Mouse (Mus musculus) regulatory T cell (primary cell): ENCODE measurements at regions not wholly inside any gene's neighbourhood (a gene's known extent, or its start where the extent isn't known, plus 50 kb on each side); places are given as distances from the start of the nearest gene placed in this dataset.

Experiments
- in situ Hi-C: fragments of 300-600 bp; cut with MboI, MseI; formaldehyde crosslinking; loops from one replicate; pipeline ENCODE4 v1.15.1; 2025; ENCODE audit warnings: high pct_unique_total_duplicates

DNA sequence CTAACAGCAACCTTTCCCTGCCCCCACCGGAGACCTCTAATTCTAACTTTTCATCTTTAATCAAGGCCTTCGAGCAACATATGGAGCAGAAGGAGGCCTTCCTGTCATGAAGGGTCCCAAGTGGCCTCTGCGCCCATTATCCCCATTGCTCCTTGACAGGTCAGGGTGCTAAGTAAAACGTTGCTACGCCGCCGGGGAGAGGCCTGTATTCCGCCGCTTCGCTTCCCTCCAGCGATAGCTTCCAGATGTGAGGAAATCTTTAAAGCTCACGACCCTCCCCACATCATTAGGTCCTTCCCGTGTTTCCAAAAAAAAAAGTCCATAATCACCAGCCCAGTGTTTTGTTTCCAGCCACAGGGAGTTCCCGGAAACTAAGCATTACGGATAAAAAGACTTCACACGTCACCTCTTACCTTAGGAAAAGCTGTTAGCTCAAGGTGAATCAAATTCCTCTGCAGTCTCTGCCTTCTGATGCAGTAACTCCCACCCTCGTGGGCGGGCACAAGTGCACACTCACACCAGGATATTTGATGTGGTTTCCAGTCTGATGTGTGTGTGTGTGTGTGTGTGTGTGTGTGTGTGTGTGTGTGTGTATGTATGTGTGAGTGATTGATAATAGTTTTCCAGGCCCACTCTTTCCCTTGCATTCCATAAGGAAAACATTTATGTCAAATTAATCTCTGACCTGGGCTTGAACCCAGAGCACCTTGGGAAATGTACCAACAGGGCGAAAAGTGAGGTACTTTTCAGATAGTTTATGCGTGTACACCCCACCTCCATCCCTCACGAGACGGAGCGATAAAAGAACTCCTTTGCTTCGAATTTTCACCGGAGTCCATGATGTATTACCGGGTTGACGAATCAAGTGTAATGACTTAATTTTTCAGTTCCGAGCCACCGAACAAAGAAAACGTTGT lies 107.5 kb downstream of the Gm45692 start:
- in situ Hi-C loops, result no loop called here

GRCm38 (mm10) chr8:26227529-26227895 lies 108.2 kb downstream of the Gm45692 start:
- in situ Hi-C loops, result no loop called here

DNA sequence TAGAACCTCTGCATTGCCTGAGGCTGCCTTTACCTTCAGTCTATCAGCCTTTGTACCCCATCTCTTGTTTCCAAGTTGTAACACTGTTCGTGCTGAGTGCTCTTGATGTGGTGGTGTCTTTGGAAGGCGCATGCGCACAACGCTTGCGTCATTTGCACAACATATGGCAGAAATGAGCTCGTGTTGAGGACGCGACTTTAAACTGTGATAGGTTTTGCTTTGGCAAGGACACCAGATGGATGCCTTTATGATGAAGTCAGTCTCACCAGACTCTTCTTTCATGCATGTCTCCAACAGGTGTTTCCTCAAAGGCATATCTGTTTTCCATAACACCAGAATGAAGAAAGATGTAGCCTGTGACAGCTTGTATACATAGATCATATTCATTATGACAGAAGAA lies 110.2 kb downstream of the Gm45692 start:
- in situ Hi-C loops, result no loop called here

GRCm38 (mm10) chr8:26239075-26239474 lies 119.7 kb downstream of the Gm45692 start:
- in situ Hi-C loops, result no loop called here

- in situ Hi-C loops, result no loop called here
Observed at GRCm38 (mm10) chr8:26239604-26240003, 120.3 kb downstream of the Gm45692 start.

GRCm38 (mm10) chr8:26243743-26244142 lies 124.4 kb downstream of the Gm45692 start:
- in situ Hi-C loops, result no loop called here

GRCm38 (mm10) chr8:26244308-26244707 lies 125.0 kb downstream of the Gm45692 start:
- in situ Hi-C loops, result no loop called here

DNA sequence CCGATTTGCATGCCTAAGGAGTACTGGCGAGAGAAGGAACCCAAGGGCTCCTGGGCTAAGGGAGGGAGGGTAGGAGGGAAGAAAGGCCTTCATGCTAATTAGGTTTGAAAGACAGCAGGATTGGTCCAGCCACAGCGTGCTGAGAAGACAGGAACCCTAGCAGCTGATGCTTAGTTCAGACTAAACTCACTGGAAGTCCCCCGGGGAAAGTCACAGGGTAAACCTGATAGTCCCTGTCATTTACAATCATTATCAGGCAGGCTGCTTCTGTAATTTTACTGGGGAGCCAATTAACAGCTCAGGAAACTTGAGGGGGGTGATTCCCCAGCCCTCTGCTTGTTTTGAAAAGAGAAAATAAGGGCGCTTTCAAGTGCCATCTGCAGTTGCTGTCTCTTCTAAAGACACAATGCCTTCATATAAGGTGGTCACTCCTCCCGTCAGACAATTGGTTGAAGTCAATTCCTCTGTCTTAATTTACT lies 135.9 kb downstream of the Gm45692 start:
- in situ Hi-C loops, result no loop called here

DNA sequence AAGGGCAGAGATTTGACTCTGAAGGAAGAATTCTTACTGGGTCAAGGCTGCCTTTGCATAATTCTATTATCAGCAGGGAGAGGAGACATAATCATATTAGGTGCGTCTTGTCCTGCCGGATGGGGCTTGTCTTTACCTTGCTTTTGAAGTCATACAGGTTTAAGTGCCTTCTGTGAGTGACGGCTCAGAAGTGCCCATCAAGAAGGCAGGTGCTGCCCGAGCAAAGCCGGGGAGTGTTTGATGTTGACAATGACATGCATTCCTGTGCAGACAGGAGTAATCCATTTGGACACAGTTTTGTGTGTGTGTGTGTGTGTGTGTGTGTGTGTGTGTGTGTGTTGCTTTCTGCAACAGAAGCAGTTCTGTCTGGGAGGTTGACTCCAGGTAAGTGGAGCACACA lies 141.0 kb downstream of the Gm45692 start:
- in situ Hi-C loops, result no loop called here

GRCm38 (mm10) chr8:26262536-26262935 lies 143.2 kb downstream of the Gm45692 start:
- in situ Hi-C loops, result no loop called here

DNA sequence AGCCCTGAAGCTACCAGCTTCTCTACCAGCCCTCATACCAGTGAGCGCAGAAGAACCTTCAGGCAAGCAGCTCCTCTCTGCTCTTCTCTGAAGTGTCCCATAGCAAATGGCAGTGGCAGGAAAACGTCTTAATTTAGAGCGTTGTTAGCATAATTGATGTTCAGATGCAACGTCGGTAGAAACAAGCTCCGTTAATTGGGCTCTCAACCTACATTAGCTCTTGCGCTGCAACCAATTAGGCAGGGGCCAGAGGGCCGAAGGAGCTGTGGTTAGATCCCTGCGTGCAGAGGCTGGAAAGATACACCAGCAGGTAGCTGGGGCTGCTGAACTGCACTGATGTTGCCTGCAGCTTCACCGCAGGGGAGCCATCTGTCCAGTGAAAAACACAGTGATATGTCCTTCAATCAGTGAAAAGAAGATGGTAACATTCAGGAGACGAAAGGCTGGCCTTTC lies 145.6 kb downstream of the Gm45692 start:
- in situ Hi-C loops, result no loop called here

DNA sequence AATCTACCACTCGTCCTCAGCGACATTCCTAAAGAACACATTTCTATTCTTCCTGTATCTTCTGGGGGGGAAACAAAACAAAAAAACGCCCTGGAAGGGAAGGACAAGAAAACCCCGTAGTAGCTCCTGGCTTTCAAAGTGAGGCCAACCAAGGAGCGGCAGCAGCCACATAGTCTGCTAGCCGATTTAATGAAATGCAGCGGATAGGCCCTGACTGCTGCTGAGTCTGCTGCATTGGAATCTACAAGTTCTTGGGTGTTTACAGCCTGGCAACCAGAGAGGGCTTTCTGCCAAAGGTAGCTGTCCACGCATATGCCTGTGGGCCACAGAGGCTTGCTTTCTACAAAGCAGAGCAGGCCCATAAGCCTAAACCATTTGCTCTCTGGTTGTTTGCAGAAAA lies 146.0 kb downstream of the Gm45692 start:
- in situ Hi-C loops, result no loop called here

DNA sequence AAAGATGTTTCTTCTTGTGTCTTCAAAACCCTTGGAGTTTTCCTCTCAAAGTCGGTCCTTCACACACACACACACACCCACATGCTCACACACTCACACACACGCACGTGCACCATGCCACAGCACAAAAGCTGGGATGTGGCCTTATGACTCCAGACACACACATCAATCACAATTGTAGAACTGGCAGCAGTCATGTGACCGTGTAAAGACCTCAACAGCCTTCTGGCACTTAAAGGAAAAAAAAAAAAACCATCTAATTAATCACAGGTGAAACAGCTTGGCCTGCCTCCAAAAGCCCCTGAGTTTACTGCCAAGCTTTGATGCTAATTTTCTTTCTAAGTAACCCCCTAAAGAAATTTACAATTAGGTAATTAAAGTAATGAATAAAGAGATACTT lies 147.1 kb downstream of the Gm45692 start:
- in situ Hi-C loops, result no loop called here

DNA sequence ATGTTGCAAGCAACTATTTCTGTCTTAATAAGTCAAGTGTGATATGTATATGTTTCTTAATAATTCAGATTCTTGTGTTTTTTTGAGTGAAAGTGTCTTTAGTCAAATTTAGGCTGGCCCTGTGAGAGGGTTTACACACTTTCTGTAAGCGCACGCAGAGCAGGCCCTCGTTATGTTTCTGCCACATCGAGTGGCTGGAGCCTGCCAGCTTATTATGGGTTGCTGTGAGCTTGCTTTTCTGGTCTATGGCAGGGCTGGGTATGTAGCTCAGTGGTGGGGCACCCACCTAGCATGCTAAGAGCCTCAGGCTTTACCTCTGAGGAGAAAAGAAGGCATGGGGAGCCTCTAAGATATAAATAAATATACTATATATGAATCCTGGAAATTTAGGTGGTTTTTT lies 148.2 kb downstream of the Gm45692 start:
- in situ Hi-C loops, result no loop called here

- in situ Hi-C loops, result no loop called here
Observed at GRCm38 (mm10) chr8:26268751-26269415, 149.5 kb downstream of the Gm45692 start.

- in situ Hi-C loops, result no loop called here
Observed at GRCm38 (mm10) chr8:26272110-26272509, 152.8 kb downstream of the Gm45692 start.

DNA sequence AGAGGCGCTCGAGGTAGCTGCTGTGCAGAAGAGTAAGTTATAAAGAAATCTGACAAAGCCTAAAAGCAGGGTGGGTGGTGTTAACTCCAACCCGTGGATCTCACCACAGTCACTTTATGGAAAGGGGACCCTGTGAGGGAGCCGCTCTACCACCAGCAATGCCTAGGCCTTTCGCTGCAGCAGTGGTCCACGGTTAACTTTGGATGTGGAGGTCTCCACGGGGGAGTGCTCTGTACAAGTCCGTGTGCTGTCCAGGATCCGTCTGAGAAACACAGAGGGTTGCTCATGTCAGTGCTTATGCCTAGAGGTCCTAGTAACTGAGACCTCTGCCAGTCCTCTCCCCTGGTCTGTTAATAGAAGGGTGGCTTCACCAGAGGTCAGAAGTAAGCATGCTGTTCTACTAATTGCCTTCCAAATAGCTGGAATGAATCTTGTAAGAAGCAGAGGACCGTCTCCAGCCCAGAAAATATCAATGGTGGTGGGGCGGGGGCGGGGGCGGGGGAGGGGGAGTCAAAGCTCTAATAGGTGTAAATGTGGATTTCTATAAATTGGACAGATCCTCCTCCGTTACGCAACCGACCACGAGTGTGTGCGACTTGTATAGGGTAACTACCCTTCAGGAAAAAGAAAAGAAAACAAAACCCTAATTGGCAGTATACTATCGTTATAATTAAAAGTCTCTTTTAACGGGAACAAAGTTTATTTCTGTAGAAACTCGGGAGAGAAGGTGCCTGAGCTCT lies 153.5 kb downstream of the Gm45692 start:
- in situ Hi-C loops, result no loop called here

GRCm38 (mm10) chr8:26273415-26273760 lies 154.1 kb downstream of the Gm45692 start:
- in situ Hi-C loops, result no loop called here

DNA sequence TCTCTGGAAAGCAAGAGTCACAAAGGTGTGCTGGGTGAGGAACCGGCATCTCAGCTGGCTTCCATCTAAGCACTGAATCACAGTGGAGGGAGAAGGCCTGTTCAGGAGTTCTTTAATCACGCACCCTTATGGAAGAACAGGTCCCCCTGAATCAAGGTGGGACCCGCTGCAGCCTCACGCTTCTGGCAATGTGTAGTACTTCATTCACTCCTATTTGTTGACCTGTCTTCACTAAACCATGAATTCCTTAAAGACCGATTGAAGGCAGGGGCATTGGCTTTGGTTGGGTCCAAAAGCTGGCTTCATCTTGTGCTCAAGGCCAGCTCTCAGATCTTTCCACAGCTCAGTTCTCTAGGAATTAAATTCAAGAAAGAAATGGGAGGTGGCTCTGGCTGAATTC lies 154.5 kb downstream of the Gm45692 start:
- in situ Hi-C loops, result no loop called here

GRCm38 (mm10) chr8:26274481-26274880 lies 155.1 kb downstream of the Gm45692 start:
- in situ Hi-C loops, result no loop called here

DNA sequence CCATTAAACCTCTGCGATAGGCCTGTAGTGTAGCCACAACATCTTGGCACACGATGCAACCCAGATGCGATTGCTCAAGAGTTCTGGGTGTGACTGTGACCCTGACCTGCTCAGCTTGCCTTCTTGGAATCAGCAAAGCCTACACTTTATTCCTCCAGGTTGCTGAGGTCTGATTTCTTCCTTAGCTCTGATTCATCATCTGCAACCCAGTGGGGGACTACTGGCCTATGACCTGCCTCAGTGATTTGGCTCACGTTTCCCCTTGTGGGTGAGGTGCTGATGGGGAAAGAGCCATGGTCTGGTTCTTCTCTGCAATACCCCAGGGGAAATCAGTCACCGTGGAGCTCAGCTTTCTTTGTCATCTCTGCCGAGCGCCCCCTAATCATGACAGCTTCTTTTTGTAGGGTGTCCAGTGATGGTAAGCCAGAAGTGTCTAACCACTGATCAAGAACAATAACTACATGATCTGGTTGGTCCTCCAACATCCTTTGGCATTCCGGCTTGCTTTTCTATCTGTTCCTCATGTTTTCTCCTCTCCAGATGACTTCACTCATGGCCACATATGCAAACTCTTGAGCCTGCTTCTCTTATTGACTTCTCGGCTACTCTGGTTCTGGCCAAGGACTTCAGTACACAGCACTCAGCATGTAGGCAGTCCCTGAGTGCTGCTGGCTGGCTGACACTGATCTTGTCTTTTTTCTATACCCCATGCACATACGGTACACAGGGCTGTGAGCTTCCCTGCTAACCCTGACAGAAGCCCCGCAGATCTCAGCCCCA lies 163.0 kb downstream of the Gm45692 start:
- in situ Hi-C loops, result no loop called here
